Mouse (Mus musculus) liver, embryonic 12.5 days (tissue): ENCODE results near the gene 1700007K13Rik. TPM values are rescaled to one million over a fixed set of nuclear protein-coding genes. Genes with fewer than 3 reads are reported as not detected.

Experiments used
- polyA plus RNA-seq: library from polyadenylated mRNA; unstranded; fragments of >200 nt; fragmentation: Nextera tagmentation; extraction: Ambion mirVana; gene quantifications from 2 replicates; pipeline ENCODE4 v1.2.1, GENCODE M21; 2016

Gene 1700007K13Rik
- polyA plus RNA-seq, 1 experiment from 2014 or later = not detected

Other genes with a start within 250 kb of the 1700007K13Rik start
- 0.37 and 0.42 TPM in 2 replicates for gene Ppp1r26, start 19.5 kb downstream of the 1700007K13Rik start, polyA plus RNA-seq
- gene Mrps2, start 1.7 kb upstream of the 1700007K13Rik start, polyA plus RNA-seq = 39.8 and 41.0 TPM in 2 replicates
- gene Gbgt1, start 30.6 kb upstream of the 1700007K13Rik start, polyA plus RNA-seq = 0.37 and 0.39 TPM in 2 replicates
- 0.64 and 0.71 TPM in 2 replicates for gene Gm10134, start 39.8 kb upstream of the 1700007K13Rik start, polyA plus RNA-seq
- 4.3 and 5.5 TPM in 2 replicates for gene Ralgds, start 46.8 kb upstream of the 1700007K13Rik start, polyA plus RNA-seq
- not detected in 2 replicates for gene Cel, start 97.1 kb upstream of the 1700007K13Rik start, polyA plus RNA-seq
- gene Gtf3c5, start 117.4 kb upstream of the 1700007K13Rik start, polyA plus RNA-seq = 24.9 and 26.3 TPM in 2 replicates
- 117 and 121 TPM in 2 replicates for gene Gfi1b, start 155.7 kb upstream of the 1700007K13Rik start, polyA plus RNA-seq
- 12.5 and 13.6 TPM in 2 replicates for gene Tsc1, start 174.9 kb upstream of the 1700007K13Rik start, polyA plus RNA-seq
- 1.9 and 2.6 TPM in 2 replicates for gene Spaca9, start 233.4 kb upstream of the 1700007K13Rik start, polyA plus RNA-seq
- gene Ak8, start 233.8 kb upstream of the 1700007K13Rik start, polyA plus RNA-seq = 0.14 and 0.35 TPM in 2 replicates